Mouse (Mus musculus): ENCODE measurements around the gene Ly6g6c.

DNA sequence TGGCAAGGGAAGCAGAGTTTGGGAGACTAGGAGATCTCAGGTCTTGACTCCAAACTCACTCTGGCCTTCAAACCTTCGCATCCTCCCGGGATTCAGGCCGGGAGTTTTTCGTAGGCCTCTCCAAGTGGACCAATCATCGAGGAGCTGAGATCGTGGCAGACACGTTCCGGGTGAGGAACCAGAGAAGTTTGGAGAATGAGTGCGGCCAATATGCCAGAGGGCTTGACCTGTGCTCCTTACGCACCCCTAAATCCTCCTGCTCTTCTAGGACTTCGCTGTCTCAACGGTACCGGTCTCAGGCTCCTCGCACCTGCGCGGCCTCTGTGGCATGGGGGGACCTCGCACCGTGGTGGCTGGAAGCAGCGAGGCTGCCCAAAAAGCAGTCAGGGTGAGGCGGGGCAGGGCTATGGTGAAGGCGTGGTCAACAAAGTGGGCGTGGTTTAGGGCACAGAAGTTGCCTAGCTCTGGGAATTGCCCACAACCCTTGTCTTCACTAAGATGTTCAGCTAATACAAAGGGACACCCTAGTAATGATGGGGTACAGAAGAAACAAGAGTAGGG lies 4.4 kb upstream of the Ly6g6c start:
- TF ChIP-seq CTCF (IDR thresholded peaks at IDR 0.05; ENCODE audit: borderline replicate concordance, extremely low read depth, insufficient read depth, insufficient read length): no peak
- no peak for TF ChIP-seq POLR2A (IDR thresholded peaks at IDR 0.05; ENCODE audit: borderline replicate concordance, extremely low read depth, insufficient read depth, insufficient read length, poor library complexity, severe bottlenecking)
